Mouse (Mus musculus): ENCODE measurements around the gene S100a4. TPM values are rescaled to one million over a fixed set of nuclear protein-coding genes. Genes with fewer than 3 reads are reported as not detected.
A peak's percentile ranks its signal among the peaks of the same experiment; 100 is the strongest.

Gene S100a4
- polyA plus RNA-seq (2014; fragmentation: Nextera tagmentation; extraction: Ambion mirVana), result 0.55 TPM in 1 of 2 replicates, not detected in the other

- no peaks in the 10 kb centered on the region for H3K4me1 ChIP-seq (ENCODE audit: control insufficient read depth, insufficient read depth, low read length)
- H3K27ac ChIP-seq (ENCODE audit: low read depth, low read length), result no peak within 1 kb of the TSS
- no peak within 1 kb of the TSS for H3K9ac ChIP-seq (ENCODE audit: low read length)
- DNase-seq (ENCODE audit: low spot score) (no peak), ATAC-seq (ENCODE audit: insufficient read depth, low FRiP score, low TSS enrichment) (no peak)
- no peaks in the 10 kb centered on the region for H3K27me3 ChIP-seq (ENCODE audit: control insufficient read depth, insufficient read depth, low read length)
- no peaks in the 10 kb centered on the region for H3K9me3 ChIP-seq (ENCODE audit: control insufficient read depth, low read length)
- WGBS, result 57% methylated on average over 3 of the region's 3 CpGs
- no peaks in the 10 kb centered on the region for H3K36me3 ChIP-seq (ENCODE audit: control insufficient read depth, insufficient read depth, low read length)
- H3K4me3 ChIP-seq (ENCODE audit: low read depth, low read length), result no peak within 1 kb of the TSS
- H3K4me2 ChIP-seq (ENCODE audit: low read depth), result no peak within 1 kb of the TSS
Observed at GRCm38 (mm10) chr3:90603623-90604022, at the start of gene S100a4. TSS of gene S100a4 (plus strand) at chr3:90603771.

GRCm38 (mm10) chr3:90555954-90556353 is 47.6 kb upstream of the S100a4 start:
- Histone ChIP-seq H3K27ac (ENCODE audit: low read depth, low read length) (no peak overlapping the region), H3K9ac (ENCODE audit: low read length) (no peak overlapping the region), H3K27me3 (ENCODE audit: control insufficient read depth, insufficient read depth, low read length) (no peaks in the 10 kb centered on the region), H3K4me1 (ENCODE audit: control insufficient read depth, insufficient read depth, low read length) (no peaks in the 10 kb centered on the region), H3K4me2 (ENCODE audit: low read depth) (no peak overlapping the region), H3K4me3 (ENCODE audit: low read depth, low read length) (no peak overlapping the region), H3K9me3 (ENCODE audit: control insufficient read depth, low read length) (no peaks in the 10 kb centered on the region), H3K36me3 (ENCODE audit: control insufficient read depth, insufficient read depth, low read length) (no peaks in the 10 kb centered on the region)
- ATAC-seq (ENCODE audit: insufficient read depth, low FRiP score, low TSS enrichment), result no peak
- peak; percentile 15 for DNase-seq (ENCODE audit: low spot score)
- 58% methylated on average over 5 of the region's 5 CpGs for WGBS

DNA sequence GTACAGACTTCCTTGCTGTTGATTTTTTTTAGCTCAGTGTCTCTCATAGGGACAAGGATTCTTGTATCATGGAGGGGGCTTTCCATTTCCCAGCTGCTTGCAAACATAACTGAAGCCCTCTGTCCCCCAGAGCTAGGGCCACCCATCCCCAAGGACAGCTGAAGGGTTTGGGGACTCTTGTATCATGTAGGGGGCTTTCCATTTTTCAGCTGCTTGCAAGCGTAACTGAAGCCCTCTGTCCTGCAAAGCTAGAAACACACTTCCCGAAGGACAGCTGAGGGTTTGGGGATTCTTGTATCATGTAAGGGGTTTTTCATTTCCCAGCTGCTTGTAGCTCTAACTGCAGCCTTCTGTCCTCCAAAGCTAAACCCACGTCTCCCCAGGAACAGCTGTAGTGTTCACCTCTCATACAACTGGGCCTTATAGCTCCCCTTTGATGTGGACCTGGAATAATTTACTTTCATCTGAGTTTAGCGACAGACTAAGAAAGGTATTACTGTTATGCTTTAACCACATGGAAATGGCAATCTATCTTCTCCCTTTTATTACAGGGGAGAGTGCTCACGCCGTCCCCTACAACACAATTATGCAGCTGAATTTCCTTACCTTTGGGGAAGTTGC is 43.5 kb upstream of the S100a4 start, which contains the start of gene S100a3:
Gene S100a3, plus strand, starts transcription at position 571 of the 621 bp plus-strand sequence.
- no peaks in the 10 kb centered on the region for H3K9me3 ChIP-seq (ENCODE audit: control insufficient read depth, low read length)
- WGBS, result 76% methylated on average over 6 of the region's 6 CpGs
- DNase-seq (ENCODE audit: low spot score) (no peak), ATAC-seq (ENCODE audit: insufficient read depth, low FRiP score, low TSS enrichment) (no peak)
- no peak within 1 kb of the TSS for H3K27ac ChIP-seq (ENCODE audit: low read depth, low read length)
- no peaks in the 10 kb centered on the region for H3K4me1 ChIP-seq (ENCODE audit: control insufficient read depth, insufficient read depth, low read length)
- H3K4me2 ChIP-seq (ENCODE audit: low read depth), result no peak within 1 kb of the TSS
- H3K9ac ChIP-seq (ENCODE audit: low read length), result no peak within 1 kb of the TSS
- no peaks in the 10 kb centered on the region for H3K36me3 ChIP-seq (ENCODE audit: control insufficient read depth, insufficient read depth, low read length)
- no peak within 1 kb of the TSS for H3K4me3 ChIP-seq (ENCODE audit: low read depth, low read length)
- no peaks in the 10 kb centered on the region for H3K27me3 ChIP-seq (ENCODE audit: control insufficient read depth, insufficient read depth, low read length)

DNA sequence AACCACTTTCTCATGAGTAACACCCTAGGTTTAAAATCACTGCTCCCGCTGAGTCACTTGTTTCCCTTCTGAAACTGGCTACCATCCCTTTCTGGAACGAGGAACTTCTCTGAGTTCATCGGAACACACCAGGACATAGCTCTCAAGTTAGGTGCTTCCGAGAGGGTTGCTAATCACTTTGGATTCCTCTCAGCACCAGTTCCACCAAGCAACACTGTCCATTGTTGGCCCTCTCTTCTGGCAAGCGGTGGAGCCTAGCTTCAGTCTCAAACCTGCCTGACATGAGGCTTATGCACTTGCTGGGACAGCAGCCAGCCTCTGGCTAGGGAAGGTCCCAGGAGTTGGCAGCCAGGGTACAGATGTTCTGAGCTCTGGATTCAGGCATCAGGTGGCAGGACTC is 28.9 kb upstream of the S100a4 start:
- 90% methylated on average over 5 of the region's 5 CpGs for WGBS
- Histone ChIP-seq H3K4me1 (ENCODE audit: control insufficient read depth, insufficient read depth, low read length) (no peaks in the 10 kb centered on the region), H3K9me3 (ENCODE audit: control insufficient read depth, low read length) (no peaks in the 10 kb centered on the region), H3K27me3 (ENCODE audit: control insufficient read depth, insufficient read depth, low read length) (no peaks in the 10 kb centered on the region), H3K4me3 (ENCODE audit: low read depth, low read length) (no peak overlapping the region), H3K27ac (ENCODE audit: low read depth, low read length) (no peak overlapping the region), H3K4me2 (ENCODE audit: low read depth) (no peak overlapping the region), H3K36me3 (ENCODE audit: control insufficient read depth, insufficient read depth, low read length) (no peaks in the 10 kb centered on the region), H3K9ac (ENCODE audit: low read length) (no peak overlapping the region)
- ATAC-seq (ENCODE audit: insufficient read depth, low FRiP score, low TSS enrichment), result no peak
- DNase-seq (ENCODE audit: low spot score), result no peak

DNA sequence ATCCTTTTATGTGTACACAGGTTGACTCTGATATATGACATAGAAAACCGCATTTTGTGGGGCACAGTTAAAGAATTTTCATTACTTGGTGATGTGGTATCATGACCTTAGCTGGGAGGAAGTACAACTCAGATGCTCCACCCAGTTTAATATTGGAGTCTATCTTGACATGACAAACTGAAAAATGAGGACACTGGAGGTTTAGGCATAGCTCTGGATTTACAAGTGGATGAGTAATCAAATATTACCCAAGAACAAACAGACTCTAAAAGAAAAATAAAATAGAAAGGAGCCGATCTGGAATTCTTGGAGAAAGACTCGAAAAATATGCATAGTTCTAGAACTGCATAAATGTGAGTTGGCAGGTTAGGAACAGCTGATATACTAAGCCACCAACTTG is 28.3 kb upstream of the S100a4 start:
- ATAC-seq (ENCODE audit: insufficient read depth, low FRiP score, low TSS enrichment) (no peak), DNase-seq (ENCODE audit: low spot score) (no peak)
- H3K4me2 ChIP-seq (ENCODE audit: low read depth), result no peak overlapping the region
- no peak overlapping the region for H3K9ac ChIP-seq (ENCODE audit: low read length)
- H3K4me1 ChIP-seq (ENCODE audit: control insufficient read depth, insufficient read depth, low read length), result no peaks in the 10 kb centered on the region
- no peak overlapping the region for H3K4me3 ChIP-seq (ENCODE audit: low read depth, low read length)
- 86% methylated on average over 3 of the region's 3 CpGs for WGBS
- no peaks in the 10 kb centered on the region for H3K36me3 ChIP-seq (ENCODE audit: control insufficient read depth, insufficient read depth, low read length)
- no peaks in the 10 kb centered on the region for H3K27me3 ChIP-seq (ENCODE audit: control insufficient read depth, insufficient read depth, low read length)
- H3K27ac ChIP-seq (ENCODE audit: low read depth, low read length), result no peak overlapping the region
- no peaks in the 10 kb centered on the region for H3K9me3 ChIP-seq (ENCODE audit: control insufficient read depth, low read length)

DNA sequence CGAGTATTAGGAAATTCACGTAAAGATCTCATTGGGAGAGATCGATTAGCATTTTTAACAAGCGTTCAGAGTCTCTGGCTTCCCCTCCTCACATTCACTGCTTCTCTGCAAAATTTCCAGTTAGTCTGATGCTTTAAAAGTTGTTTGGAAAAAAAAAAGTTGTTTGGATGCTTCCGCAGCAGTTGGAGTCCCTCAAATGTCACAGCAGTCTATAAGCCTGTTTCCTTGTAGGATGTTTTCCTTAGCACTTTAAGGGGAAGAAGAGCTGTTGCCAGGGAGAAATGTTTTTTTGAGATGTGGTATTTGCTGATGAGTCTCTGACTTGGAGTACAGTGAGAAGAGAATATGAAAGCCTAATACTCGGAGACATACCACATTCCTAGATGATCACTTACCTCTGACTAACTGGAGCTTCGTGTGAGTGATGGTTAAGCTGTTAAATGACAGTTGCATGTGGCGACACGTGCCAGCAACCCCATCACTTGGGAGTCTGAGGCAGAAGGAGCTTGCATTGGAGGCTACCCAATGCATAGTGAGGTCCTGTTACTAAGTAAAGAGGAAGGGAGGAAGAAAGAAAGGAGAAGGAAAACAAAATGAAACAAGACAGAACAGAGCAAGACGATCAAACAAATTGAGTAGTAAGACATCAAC is 27.1 kb upstream of the S100a4 start:
- H3K4me2 ChIP-seq (ENCODE audit: low read depth), result no peak overlapping the region
- 79% methylated on average over 10 of the region's 10 CpGs for WGBS
- ATAC-seq (ENCODE audit: insufficient read depth, low FRiP score, low TSS enrichment), result no peak
- H3K27me3 ChIP-seq (ENCODE audit: control insufficient read depth, insufficient read depth, low read length), result no peaks in the 10 kb centered on the region
- H3K9ac ChIP-seq (ENCODE audit: low read length), result no peak overlapping the region
- no peak for DNase-seq (ENCODE audit: low spot score)
- no peaks in the 10 kb centered on the region for H3K36me3 ChIP-seq (ENCODE audit: control insufficient read depth, insufficient read depth, low read length)
- H3K4me1 ChIP-seq (ENCODE audit: control insufficient read depth, insufficient read depth, low read length), result no peaks in the 10 kb centered on the region
- no peak overlapping the region for H3K27ac ChIP-seq (ENCODE audit: low read depth, low read length)
- no peaks in the 10 kb centered on the region for H3K9me3 ChIP-seq (ENCODE audit: control insufficient read depth, low read length)
- H3K4me3 ChIP-seq (ENCODE audit: low read depth, low read length), result no peak overlapping the region

DNA sequence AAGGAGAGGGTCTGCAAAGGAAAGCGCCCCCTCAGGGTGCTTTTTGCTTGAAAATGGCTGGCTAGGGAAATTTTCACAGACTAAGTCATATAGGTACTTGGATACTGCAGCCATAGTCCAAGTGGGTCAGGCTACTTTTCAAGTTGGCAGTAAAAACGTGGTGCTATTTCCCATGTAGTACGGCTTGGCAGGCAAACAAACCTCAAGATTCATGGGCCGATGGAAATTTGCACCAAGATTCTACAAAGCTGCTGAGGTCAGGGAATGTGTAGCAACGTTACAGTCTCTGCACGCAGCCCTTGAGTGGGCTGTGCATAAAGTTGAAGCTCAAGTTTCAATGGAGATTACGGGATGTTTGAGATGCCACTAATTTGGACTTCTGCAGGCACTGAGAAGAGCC is 24.1 kb upstream of the S100a4 start:
- no peak for DNase-seq (ENCODE audit: low spot score)
- 78% methylated on average over 7 of the region's 7 CpGs for WGBS
- Histone ChIP-seq H3K27me3 (ENCODE audit: control insufficient read depth, insufficient read depth, low read length) (no peaks in the 10 kb centered on the region), H3K9ac (ENCODE audit: low read length) (no peak overlapping the region), H3K36me3 (ENCODE audit: control insufficient read depth, insufficient read depth, low read length) (no peaks in the 10 kb centered on the region), H3K4me2 (ENCODE audit: low read depth) (no peak overlapping the region), H3K4me1 (ENCODE audit: control insufficient read depth, insufficient read depth, low read length) (no peaks in the 10 kb centered on the region), H3K4me3 (ENCODE audit: low read depth, low read length) (no peak overlapping the region), H3K27ac (ENCODE audit: low read depth, low read length) (no peak overlapping the region), H3K9me3 (ENCODE audit: control insufficient read depth, low read length) (no peaks in the 10 kb centered on the region)
- ATAC-seq (ENCODE audit: insufficient read depth, low FRiP score, low TSS enrichment), result no peak

DNA sequence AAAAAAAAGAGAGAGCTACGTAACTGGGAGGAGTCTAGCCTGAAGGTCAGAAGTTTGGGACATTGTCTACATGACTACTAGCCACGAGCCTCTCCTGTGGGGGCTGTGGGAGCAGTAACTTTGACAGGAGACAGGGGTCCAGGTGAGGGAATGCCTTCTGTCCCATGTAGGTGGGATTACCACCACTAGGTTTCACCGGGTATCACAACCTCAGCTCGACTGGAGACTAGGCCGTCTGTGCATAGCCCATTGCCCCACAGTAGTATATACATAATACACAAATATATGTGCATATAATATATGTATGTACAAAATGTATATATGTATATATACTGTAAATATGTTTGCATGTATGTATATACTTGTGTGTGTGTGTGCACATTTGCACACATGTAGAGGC is 22.4 kb upstream of the S100a4 start:
- DNase-seq (ENCODE audit: low spot score), result no peak
- 92% methylated on average over 5 of the region's 5 CpGs for WGBS

GRCm38 (mm10) chr3:90582156-90582555 is 21.4 kb upstream of the S100a4 start:
- H3K4me3 ChIP-seq (ENCODE audit: low read depth, low read length), result no peak overlapping the region
- H3K9ac ChIP-seq (ENCODE audit: low read length), result no peak overlapping the region
- no peaks in the 10 kb centered on the region for H3K4me1 ChIP-seq (ENCODE audit: control insufficient read depth, insufficient read depth, low read length)
- no peak overlapping the region for H3K27ac ChIP-seq (ENCODE audit: low read depth, low read length)
- no peak overlapping the region for H3K4me2 ChIP-seq (ENCODE audit: low read depth)
- H3K9me3 ChIP-seq (ENCODE audit: control insufficient read depth, low read length), result no peaks in the 10 kb centered on the region
- ATAC-seq (ENCODE audit: insufficient read depth, low FRiP score, low TSS enrichment) (no peak), DNase-seq (ENCODE audit: low spot score) (no peak)
- 98% methylated on average over 1 of the region's 1 CpGs for WGBS
- H3K27me3 ChIP-seq (ENCODE audit: control insufficient read depth, insufficient read depth, low read length), result no peaks in the 10 kb centered on the region
- no peaks in the 10 kb centered on the region for H3K36me3 ChIP-seq (ENCODE audit: control insufficient read depth, insufficient read depth, low read length)

More for the DNA sequence above, 22.4 kb upstream of the S100a4 start:
- Histone ChIP-seq H3K9me3 (ENCODE audit: control insufficient read depth, low read length) (no peaks in the 10 kb centered on the region), H3K27ac (ENCODE audit: low read depth, low read length) (no peak overlapping the region), H3K27me3 (ENCODE audit: control insufficient read depth, insufficient read depth, low read length) (no peaks in the 10 kb centered on the region), H3K36me3 (ENCODE audit: control insufficient read depth, insufficient read depth, low read length) (no peaks in the 10 kb centered on the region), H3K4me3 (ENCODE audit: low read depth, low read length) (no peak overlapping the region), H3K9ac (ENCODE audit: low read length) (no peak overlapping the region), H3K4me2 (ENCODE audit: low read depth) (no peak overlapping the region), H3K4me1 (ENCODE audit: control insufficient read depth, insufficient read depth, low read length) (no peaks in the 10 kb centered on the region)
- no peak for ATAC-seq (ENCODE audit: insufficient read depth, low FRiP score, low TSS enrichment)

Measured in neural tube, embryonic 11.5 days (tissue).